In the genomic region with DNA sequence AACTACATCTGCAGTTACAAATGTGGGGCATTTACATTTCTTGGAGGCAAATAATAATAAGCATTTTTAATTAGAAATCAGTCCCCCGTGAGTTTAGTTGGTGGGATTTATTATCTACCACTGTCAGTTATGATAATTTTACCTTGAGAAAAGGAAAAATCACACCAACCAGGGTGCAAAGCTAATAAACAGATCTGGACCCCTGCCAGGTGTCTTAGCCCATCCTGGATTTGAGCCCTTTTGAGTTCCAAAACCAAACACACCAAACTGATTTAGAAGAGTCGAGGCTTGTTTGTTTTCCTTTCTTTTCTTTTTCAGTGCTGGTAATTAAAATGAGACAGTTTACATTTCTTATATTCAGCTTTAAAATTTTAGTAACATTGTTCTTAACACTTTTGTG, we compare ENCODE assay signal across 25 mouse cellular contexts.
DNase-seq lines count a peak whose midpoint lies in the region; ATAC-seq and TF ChIP-seq lines count a peak whose summit lies in the region.
"Had no signal": no experiment of that assay in that cellular context is flagged by ENCODE, and none has a peak within 500 bp of the region (broad histone marks: within the 10 kb centered on the region; RNA-seq: fewer than 3 reads in every experiment).

No protein-coding gene starts in this region.

- 53% methylated on average over 2 of the region's 2 CpGs for WGBS in hindbrain, embryonic 15.5 days
- 50% methylated on average over 2 of the region's 2 CpGs for WGBS in hindbrain, embryonic 13.5 days
- 40% methylated on average over 2 of the region's 2 CpGs for WGBS in midbrain, embryonic 15.5 days
- 41% methylated on average over 2 of the region's 2 CpGs for WGBS in midbrain, postnatal 0 days

- H3K9ac ChIP-seq in hindbrain, embryonic 15.5 days, result no peak overlapping the region
- no peak overlapping the region for H3K9ac ChIP-seq in hindbrain, embryonic 13.5 days
- no peak overlapping the region for H3K9ac ChIP-seq in midbrain, embryonic 15.5 days
- no peak overlapping the region for H3K9ac ChIP-seq in midbrain, postnatal 0 days (replicated peaks; ENCODE audit: low read length, poor library complexity, severe bottlenecking)
- H3K9ac ChIP-seq: embryonic facial prominence, embryonic 12.5 days; embryonic facial prominence, embryonic 15.5 days; forebrain, embryonic 15.5 days; heart, embryonic 13.5 days had no signal

- no peaks in the 10 kb centered on the region; the same call in 1 of the 2 replicates for H3K36me3 ChIP-seq in hindbrain, embryonic 15.5 days
- H3K36me3 ChIP-seq in hindbrain, embryonic 13.5 days, result peaks cover 13% of the 10 kb centered on the region
- H3K36me3 ChIP-seq in midbrain, embryonic 15.5 days (replicated peaks), result no peaks in the 10 kb centered on the region; the same call in 1 of the 2 replicates
- H3K36me3 ChIP-seq in midbrain, postnatal 0 days (ENCODE audit: insufficient read depth, low read length), result no peaks in the 10 kb centered on the region
- H3K36me3 ChIP-seq: embryonic facial prominence, embryonic 12.5 days; embryonic facial prominence, embryonic 15.5 days; heart, embryonic 10.5 days; heart, embryonic 13.5 days had no signal

- H3K4me2 ChIP-seq in hindbrain, embryonic 15.5 days, result no peak overlapping the region
- H3K4me2 ChIP-seq in hindbrain, embryonic 13.5 days, result no peak overlapping the region
- H3K4me2 ChIP-seq in midbrain, embryonic 15.5 days, result no peak overlapping the region
- no peak overlapping the region for H3K4me2 ChIP-seq in midbrain, postnatal 0 days (ENCODE audit: low read depth, low read length, poor library complexity, severe bottlenecking)
- H3K4me2 ChIP-seq: embryonic facial prominence, embryonic 12.5 days; embryonic facial prominence, embryonic 15.5 days; forebrain, embryonic 15.5 days; heart, embryonic 13.5 days had no signal

- ATAC-seq in hindbrain, embryonic 15.5 days (ENCODE audit: low FRiP score, low read depth), result no peak
- no peak for ATAC-seq in hindbrain, embryonic 13.5 days (ENCODE audit: low FRiP score)
- ATAC-seq in midbrain, embryonic 15.5 days (replicated peaks), result no peak
- ATAC-seq in midbrain, postnatal 0 days (ENCODE audit: low FRiP score), result no peak
- ATAC-seq: forebrain, embryonic 15.5 days; hindbrain, embryonic 16.5 days; inflammation-experienced regulatory T-cells, adult 6 months; intestine, embryonic 16.5 days; Patski had no signal

- H3K27me3 ChIP-seq in hindbrain, embryonic 15.5 days, result no peaks in the 10 kb centered on the region
- no peaks in the 10 kb centered on the region for H3K27me3 ChIP-seq in hindbrain, embryonic 13.5 days
- H3K27me3 ChIP-seq in midbrain, embryonic 15.5 days (replicated peaks), result no peaks in the 10 kb centered on the region
- H3K27me3 ChIP-seq in midbrain, postnatal 0 days (ENCODE audit: insufficient read depth, low read length), result no peaks in the 10 kb centered on the region
- H3K27me3 ChIP-seq: embryonic facial prominence, embryonic 12.5 days; embryonic facial prominence, embryonic 15.5 days; forebrain, embryonic 15.5 days; heart, embryonic 13.5 days had no signal

- peak overlapping the region; percentile 48; the same call in 1 of the 2 replicates for H3K27ac ChIP-seq in hindbrain, embryonic 15.5 days (replicated peaks)
- H3K27ac ChIP-seq in hindbrain, embryonic 13.5 days, result no peak overlapping the region
- peak overlapping the region; percentile 58; the same call in 1 of the 2 replicates for H3K27ac ChIP-seq in midbrain, embryonic 15.5 days
- H3K27ac ChIP-seq in midbrain, postnatal 0 days (ENCODE audit: low read depth, low read length), result no peak overlapping the region
- H3K27ac ChIP-seq: embryonic facial prominence, embryonic 12.5 days; embryonic facial prominence, embryonic 15.5 days; heart, adult 2 months; heart, embryonic 10.5 days; heart, embryonic 13.5 days had no signal

- TF ChIP-seq CTCF in midbrain, postnatal 0 days (IDR thresholded peaks at IDR 0.05), result no peak

- no peaks in the 10 kb centered on the region for H3K9me3 ChIP-seq in hindbrain, embryonic 15.5 days
- no peaks in the 10 kb centered on the region for H3K9me3 ChIP-seq in hindbrain, embryonic 13.5 days
- H3K9me3 ChIP-seq in midbrain, embryonic 15.5 days, result no peaks in the 10 kb centered on the region
- H3K9me3 ChIP-seq in midbrain, postnatal 0 days (ENCODE audit: low read length), result no peaks in the 10 kb centered on the region
- H3K9me3 ChIP-seq: embryonic facial prominence, embryonic 15.5 days; forebrain, embryonic 15.5 days; heart, embryonic 10.5 days; heart, embryonic 13.5 days had no signal

- peak; percentile 40 to 64 for DNase-seq in cerebellum, postnatal 10 days
- no peak for DNase-seq in cerebellum, postnatal 36 days
- no peak for DNase-seq in midbrain, postnatal 0 days (ENCODE audit: low spot score)
- no peak for DNase-seq in liver
- DNase-seq: adrenal gland, postnatal 14 days; cerebellum, adult 11-12 months; cerebellum, adult 8-10 months; cerebellum, postnatal 14 days; gastrocnemius, postnatal 10 days; gastrocnemius, postnatal 36 days; heart, adult 2 months; heart, postnatal 14 days; heart, postnatal 4 days had no signal

- no peak overlapping the region for H3K4me3 ChIP-seq in hindbrain, embryonic 15.5 days
- no peak overlapping the region for H3K4me3 ChIP-seq in hindbrain, embryonic 13.5 days
- no peak overlapping the region for H3K4me3 ChIP-seq in midbrain, embryonic 15.5 days
- no peak overlapping the region for H3K4me3 ChIP-seq in midbrain, postnatal 0 days (ENCODE audit: low read depth, low read length)
- H3K4me3 ChIP-seq: embryonic facial prominence, embryonic 12.5 days; embryonic facial prominence, embryonic 15.5 days; forebrain, embryonic 15.5 days; heart, adult 2 months; heart, embryonic 10.5 days; heart, embryonic 13.5 days had no signal

- H3K4me1 ChIP-seq in hindbrain, embryonic 15.5 days (replicated peaks), result peaks cover 6% of the 10 kb centered on the region
- H3K4me1 ChIP-seq in hindbrain, embryonic 13.5 days (replicated peaks), result peaks cover 22% of the 10 kb centered on the region
- peaks cover 18% of the 10 kb centered on the region for H3K4me1 ChIP-seq in midbrain, embryonic 15.5 days
- no peaks in the 10 kb centered on the region; the same call in 1 of the 2 replicates for H3K4me1 ChIP-seq in midbrain, postnatal 0 days (ENCODE audit: insufficient read depth, low read length)
- H3K4me1 ChIP-seq: embryonic facial prominence, embryonic 12.5 days; embryonic facial prominence, embryonic 15.5 days; heart, embryonic 10.5 days; heart, embryonic 13.5 days had no signal

Comparison
In these comparisons a context has a peak if more than half of its experiments do, and no peak if none do; other contexts are left out.
1. DNase-seq: peak in cerebellum, postnatal 10 days (2 of 2); none in cerebellum, postnatal 36 days (0 of 2), midbrain, postnatal 0 days (single experiment) and liver (single experiment).
2. H3K27ac ChIP-seq: peak in hindbrain, embryonic 15.5 days (single experiment) and midbrain, embryonic 15.5 days (single experiment); none in hindbrain, embryonic 13.5 days (single experiment) and midbrain, postnatal 0 days (single experiment).